Mouse (Mus musculus): ENCODE measurements around the gene Mapkapk5. TPM values are rescaled to one million over a fixed set of nuclear protein-coding genes. Genes with fewer than 3 reads are reported as not detected.
A peak's percentile ranks its signal among the peaks of the same experiment; 100 is the strongest.

Mapkapk5 gene
- polyA plus RNA-seq, 1 experiment = 36.8 TPM

- peaks cover 30% of the 10 kb centered on the region for H3K4me1 ChIP-seq (ENCODE audit: control insufficient read depth, insufficient read depth, low read length)
- TF ChIP-seq CTCF (IDR thresholded peaks at IDR 0.05; ENCODE audit: insufficient read depth, low read length) = no peak
- TF ChIP-seq POLR2A (IDR thresholded peaks at IDR 0.05; ENCODE audit: borderline replicate concordance, extremely low read depth, low read depth, low read length) = peak; percentile 8; the same call in 1 of the 2 replicates
- 3% methylated on average over 6 of the region's 6 CpGs for WGBS
- peak; percentile 63 for DNase-seq
- H3K4me3 ChIP-seq (replicated peaks; ENCODE audit: extremely low read depth, low read depth, low read length) = no peak overlapping the region
These were observed 40.8 kb upstream of the Mapkapk5 start for GRCm38 (mm10) chr5:121586400-121587039.

GRCm38 (mm10) chr5:121585699-121586098, 40.0 kb upstream of the Mapkapk5 start:
- TF ChIP-seq CTCF (IDR thresholded peaks at IDR 0.05; ENCODE audit: insufficient read depth, low read length) (no peak), POLR2A (IDR thresholded peaks at IDR 0.05; ENCODE audit: borderline replicate concordance, extremely low read depth, low read depth, low read length) (no peak)
- Histone ChIP-seq H3K4me1 (ENCODE audit: control insufficient read depth, insufficient read depth, low read length) (peaks cover 24% of the 10 kb centered on the region), H3K4me3 (replicated peaks; ENCODE audit: extremely low read depth, low read depth, low read length) (no peak overlapping the region)
- WGBS = 72% methylated on average over 5 of the region's 5 CpGs
- DNase-seq = no peak

- TF ChIP-seq POLR2A (IDR thresholded peaks at IDR 0.05; ENCODE audit: borderline replicate concordance, extremely low read depth, low read depth, low read length) = no peak
- TF ChIP-seq CTCF (IDR thresholded peaks at IDR 0.05; ENCODE audit: insufficient read depth, low read length) = no peak
- peaks cover 24% of the 10 kb centered on the region for H3K4me1 ChIP-seq (ENCODE audit: control insufficient read depth, insufficient read depth, low read length)
These were observed 39.3 kb upstream of the Mapkapk5 start for GRCm38 (mm10) chr5:121585005-121585404.

GRCm38 (mm10) chr5:121583765-121584501, 38.2 kb upstream of the Mapkapk5 start:
- WGBS = 25% methylated on average over 12 of the region's 12 CpGs
- H3K4me3 ChIP-seq (replicated peaks; ENCODE audit: extremely low read depth, low read depth, low read length) = peak overlapping the region; percentile 5

More at GRCm38 (mm10) chr5:121585005-121585404, 39.3 kb upstream of the Mapkapk5 start:
- WGBS = 92% methylated on average over 10 of the region's 10 CpGs
- H3K4me3 ChIP-seq (replicated peaks; ENCODE audit: extremely low read depth, low read depth, low read length) = no peak overlapping the region
- DNase-seq = no peak

GRCm38 (mm10) chr5:121581945-121582344, 36.2 kb upstream of the Mapkapk5 start:
- TF ChIP-seq POLR2A (IDR thresholded peaks at IDR 0.05; ENCODE audit: borderline replicate concordance, extremely low read depth, low read depth, low read length) (no peak), CTCF (IDR thresholded peaks at IDR 0.05; ENCODE audit: insufficient read depth, low read length) (no peak)

More at GRCm38 (mm10) chr5:121583765-121584501, 38.2 kb upstream of the Mapkapk5 start:
- DNase-seq = peak; percentile 92
- peaks cover 24% of the 10 kb centered on the region for H3K4me1 ChIP-seq (ENCODE audit: control insufficient read depth, insufficient read depth, low read length)
- TF ChIP-seq POLR2A (IDR thresholded peaks at IDR 0.05; ENCODE audit: borderline replicate concordance, extremely low read depth, low read depth, low read length) (peak; percentile 14; the same call in 1 of the 2 replicates), CTCF (IDR thresholded peaks at IDR 0.05; ENCODE audit: insufficient read depth, low read length) (peak; percentile 81)

GRCm38 (mm10) chr5:121576927-121577488, 31.3 kb upstream of the Mapkapk5 start:
- TF ChIP-seq CTCF (IDR thresholded peaks at IDR 0.05; ENCODE audit: insufficient read depth, low read length) = no peak
- no peak for TF ChIP-seq POLR2A (IDR thresholded peaks at IDR 0.05; ENCODE audit: borderline replicate concordance, extremely low read depth, low read depth, low read length)
- H3K4me1 ChIP-seq (ENCODE audit: control insufficient read depth, insufficient read depth, low read length) = no peaks in the 10 kb centered on the region
- DNase-seq = no peak
- no peak overlapping the region for H3K4me3 ChIP-seq (replicated peaks; ENCODE audit: extremely low read depth, low read depth, low read length)
- WGBS = 78% methylated on average over 11 of the region's 11 CpGs

More at GRCm38 (mm10) chr5:121581945-121582344, 36.2 kb upstream of the Mapkapk5 start:
- no peak for DNase-seq
- WGBS = 92% methylated on average over 8 of the region's 8 CpGs
- H3K4me3 ChIP-seq (replicated peaks; ENCODE audit: extremely low read depth, low read depth, low read length) = no peak overlapping the region
- peaks cover 20% of the 10 kb centered on the region for H3K4me1 ChIP-seq (ENCODE audit: control insufficient read depth, insufficient read depth, low read length)

GRCm38 (mm10) chr5:121575867-121576266, 30.2 kb upstream of the Mapkapk5 start:
- no peak for DNase-seq
- no peak overlapping the region for H3K4me3 ChIP-seq (replicated peaks; ENCODE audit: extremely low read depth, low read depth, low read length)
- TF ChIP-seq POLR2A (IDR thresholded peaks at IDR 0.05; ENCODE audit: borderline replicate concordance, extremely low read depth, low read depth, low read length) (no peak), CTCF (IDR thresholded peaks at IDR 0.05; ENCODE audit: insufficient read depth, low read length) (no peak)
- H3K4me1 ChIP-seq (ENCODE audit: control insufficient read depth, insufficient read depth, low read length) = 0 out of 2 replicates have a peak, but pooled peaks cover 4% of the 10 kb centered on the region
- WGBS = 94% methylated on average over 11 of the region's 11 CpGs

- TF ChIP-seq POLR2A (IDR thresholded peaks at IDR 0.05; ENCODE audit: borderline replicate concordance, extremely low read depth, low read depth, low read length) = no peak
- TF ChIP-seq CTCF (IDR thresholded peaks at IDR 0.05; ENCODE audit: insufficient read depth, low read length) = no peak
- Histone ChIP-seq H3K4me3 (replicated peaks; ENCODE audit: extremely low read depth, low read depth, low read length) (no peak overlapping the region), H3K4me1 (ENCODE audit: control insufficient read depth, insufficient read depth, low read length) (0 out of 2 replicates have a peak, but pooled peaks cover 4% of the 10 kb centered on the region)
- no peak for DNase-seq
- WGBS = 77% methylated on average over 13 of the region's 13 CpGs
These were observed 28.4 kb upstream of the Mapkapk5 start for GRCm38 (mm10) chr5:121574145-121574544.

- WGBS = 52% methylated on average over 1 of the region's 1 CpGs
These were observed 25.1 kb upstream of the Mapkapk5 start for GRCm38 (mm10) chr5:121570787-121571186.

More at GRCm38 (mm10) chr5:121570787-121571186, 25.1 kb upstream of the Mapkapk5 start:
- TF ChIP-seq CTCF (IDR thresholded peaks at IDR 0.05; ENCODE audit: insufficient read depth, low read length) (no peak), POLR2A (IDR thresholded peaks at IDR 0.05; ENCODE audit: borderline replicate concordance, extremely low read depth, low read depth, low read length) (no peak)
- no peak for DNase-seq
- Histone ChIP-seq H3K4me3 (replicated peaks; ENCODE audit: extremely low read depth, low read depth, low read length) (no peak overlapping the region), H3K4me1 (ENCODE audit: control insufficient read depth, insufficient read depth, low read length) (0 out of 2 replicates have a peak, but pooled peaks cover 4% of the 10 kb centered on the region)

Measured in lung, adult 2 months (tissue).